Mouse (Mus musculus): Measurements from ENCODE around the gene Trir. TPM values are rescaled to one million over a fixed set of nuclear protein-coding genes. Genes with fewer than 3 reads are reported as not detected.

The Trir gene
- polyA plus RNA-seq, 1 experiment: 64.2 TPM

GRCm38 (mm10) chr8:84994375-84994774 is 32.2 kb upstream of the Trir start:
- DNase-seq (ENCODE audit: low read depth): no peak

GRCm38 (mm10) chr8:84995680-84996079 is 30.9 kb upstream of the Trir start:
- DNase-seq (ENCODE audit: low read depth): no peak

- DNase-seq (ENCODE audit: low read depth): no peak
Measured at GRCm38 (mm10) chr8:84996978-84997377, 29.6 kb upstream of the Trir start.

GRCm38 (mm10) chr8:84997649-84998295 is 28.9 kb upstream of the Trir start:
- no peak for DNase-seq (ENCODE audit: low read depth)

- DNase-seq (ENCODE audit: low read depth): no peak
Measured at GRCm38 (mm10) chr8:85007686-85008085, 18.9 kb upstream of the Trir start.

- DNase-seq (ENCODE audit: low read depth): no peak
Measured at GRCm38 (mm10) chr8:85011242-85011641, 15.4 kb upstream of the Trir start.

- no peak for DNase-seq (ENCODE audit: low read depth)
Measured at GRCm38 (mm10) chr8:85013230-85013840, 13.3 kb upstream of the Trir start.

GRCm38 (mm10) chr8:85014431-85014830 is 12.2 kb upstream of the Trir start, which contains the start of gene Best2:
Gene Best2 (minus strand): TSS chr8:85014531.
- DNase-seq (ENCODE audit: low read depth): no peak

- DNase-seq (ENCODE audit: low read depth): no peak
Measured at GRCm38 (mm10) chr8:85016724-85017123, 9.9 kb upstream of the Trir start.

GRCm38 (mm10) chr8:85017209-85017608 is 9.4 kb upstream of the Trir start:
- DNase-seq (ENCODE audit: low read depth): no peak

GRCm38 (mm10) chr8:85021514-85022055 is 5.0 kb upstream of the Trir start:
- no peak for DNase-seq (ENCODE audit: low read depth)

- no peak for DNase-seq (ENCODE audit: low read depth)
Measured at GRCm38 (mm10) chr8:85023846-85024245, 2.8 kb upstream of the Trir start.

GRCm38 (mm10) chr8:85025098-85025932 is 1.3 kb upstream of the Trir start, which contains the start of gene Asna1:
Gene Asna1 (minus strand): TSS chr8:85025281.
- DNase-seq (ENCODE audit: low read depth): no peak

- no peak for DNase-seq (ENCODE audit: low read depth)
Measured at GRCm38 (mm10) chr8:85027516-85027855, 863 bp downstream of the Trir start.

GRCm38 (mm10) chr8:85027922-85028321 is 1.3 kb downstream of the Trir start:
- DNase-seq (ENCODE audit: low read depth): no peak

- no peak for DNase-seq (ENCODE audit: low read depth)
Measured at GRCm38 (mm10) chr8:85029271-85029670, 2.6 kb downstream of the Trir start.

- no peak for DNase-seq (ENCODE audit: low read depth)
Measured at GRCm38 (mm10) chr8:85032622-85033311, 6.1 kb downstream of the Trir start.

GRCm38 (mm10) chr8:85033867-85034266 is 7.2 kb downstream of the Trir start:
- DNase-seq (ENCODE audit: low read depth): no peak

GRCm38 (mm10) chr8:85034764-85035163 is 8.1 kb downstream of the Trir start:
- DNase-seq (ENCODE audit: low read depth): no peak

- no peak for DNase-seq (ENCODE audit: low read depth)
Measured at GRCm38 (mm10) chr8:85035165-85035727, 8.6 kb downstream of the Trir start.

GRCm38 (mm10) chr8:85035728-85036310 is 9.2 kb downstream of the Trir start:
- no peak for DNase-seq (ENCODE audit: low read depth)
